Mouse (Mus musculus) liver, embryonic 14.5 days (tissue): ENCODE data around the gene Uvssa.

ENCODE experiments used
- CTCF ChIP-seq: IDR thresholded peaks from 2 replicates; pipeline ENCODE4 v1.5.1; 2016; ENCODE audit warnings: antibody characterized with exemption, low read depth, control low read depth
- EP300 ChIP-seq: IDR thresholded peaks from 2 replicates; pipeline ENCODE4 v1.6.1; 2016; ENCODE audit warnings: antibody characterized with exemption, low read depth

DNA sequence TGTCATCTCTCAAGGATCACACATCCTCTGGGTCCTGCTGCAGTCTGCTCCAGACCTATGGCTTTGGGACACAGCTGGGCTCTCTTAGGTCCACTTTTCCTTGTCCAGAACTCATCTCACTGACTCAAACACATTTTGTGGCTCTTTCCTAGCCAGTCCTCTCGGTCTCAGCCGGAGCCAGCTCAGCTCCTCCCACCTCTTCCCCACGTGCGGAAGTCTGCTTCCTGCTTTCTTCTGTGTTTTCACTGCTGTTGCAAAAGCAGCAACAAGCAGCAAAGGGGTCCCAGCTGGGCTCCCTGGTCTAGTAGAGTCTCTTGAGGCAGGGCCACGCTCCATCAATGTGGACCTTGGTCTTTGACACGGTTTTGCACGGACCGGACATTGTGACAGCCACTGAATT is 77.4 kb downstream of the Uvssa start:
- TF ChIP-seq CTCF (no peak), EP300 (no peak)
